ENCODE assay signal across 9 mouse cellular contexts in genomic region chr2:4232761-4233322, GRCm38 (mm10).
A peak's percentile ranks its signal among the peaks of the same experiment; 100 is the strongest.
DNase-seq lines count a peak whose midpoint lies in the region; ATAC-seq and TF ChIP-seq lines count a peak whose summit lies in the region.
"Had no signal": no experiment of that assay in that cellular context is flagged by ENCODE, and none has a peak within 500 bp of the region (broad histone marks: within the 10 kb centered on the region; RNA-seq: fewer than 3 reads in every experiment).

No protein-coding gene starts in this region.

- DNase-seq in kidney, adult 2 months = no peak
- peak; percentile 49 for DNase-seq in embryo, embryonic 10.5 days (ENCODE audit: low spot score)
- DNase-seq in hindbrain, embryonic 10.5 days (ENCODE audit: low spot score) = peak; percentile 25
- no peak for DNase-seq in yolk sac, embryonic 10.5 days (ENCODE audit: low spot score)
- no peak for DNase-seq in thymus, postnatal 14 days
- DNase-seq: thymus, postnatal 36 days had no signal

- no peaks in the 10 kb centered on the region for H3K9me3 ChIP-seq in kidney, embryonic 15.5 days (replicated peaks)
- H3K9me3 ChIP-seq in hindbrain, embryonic 10.5 days = no peaks in the 10 kb centered on the region
- no peaks in the 10 kb centered on the region for H3K9me3 ChIP-seq in midbrain, embryonic 15.5 days

- H3K4me1 ChIP-seq in kidney, embryonic 15.5 days = peaks cover 7% of the 10 kb centered on the region
- H3K4me1 ChIP-seq in kidney, adult 2 months (ENCODE audit: control insufficient read depth, insufficient read depth, low read length) = no peaks in the 10 kb centered on the region
- peaks cover 51% of the 10 kb centered on the region for H3K4me1 ChIP-seq in hindbrain, embryonic 10.5 days (replicated peaks)
- peaks cover 31% of the 10 kb centered on the region for H3K4me1 ChIP-seq in midbrain, embryonic 15.5 days

- no peak overlapping the region for H3K9ac ChIP-seq in kidney, embryonic 15.5 days
- H3K9ac ChIP-seq in midbrain, embryonic 15.5 days = 0 out of 2 replicates have a peak overlapping the region, but pooled peaks have one; percentile 2

- H3K4me3 ChIP-seq in kidney, embryonic 15.5 days (replicated peaks) = no peak overlapping the region
- H3K4me3 ChIP-seq in kidney, adult 2 months (ENCODE audit: insufficient read depth, low read depth, low read length) = no peak overlapping the region
- H3K4me3 ChIP-seq in hindbrain, embryonic 10.5 days = peak overlapping the region; percentile 11; the same call in 1 of the 2 replicates
- no peak overlapping the region for H3K4me3 ChIP-seq in midbrain, embryonic 15.5 days

- H3K27me3 ChIP-seq in kidney, embryonic 15.5 days = no peaks in the 10 kb centered on the region; the same call in 1 of the 2 replicates
- H3K27me3 ChIP-seq in kidney, adult 2 months (replicated peaks; ENCODE audit: control insufficient read depth, insufficient read depth, low read length) = no peaks in the 10 kb centered on the region
- H3K27me3 ChIP-seq in hindbrain, embryonic 10.5 days (ENCODE audit: insufficient read depth, poor library complexity, severe bottlenecking) = no peaks in the 10 kb centered on the region
- H3K27me3 ChIP-seq in midbrain, embryonic 15.5 days (replicated peaks) = no peaks in the 10 kb centered on the region

- TF ChIP-seq POLR2A in kidney, adult 2 months (IDR thresholded peaks at IDR 0.05; ENCODE audit: low read depth, low read length) = no peak

- H3K36me3 ChIP-seq in kidney, embryonic 15.5 days = no peaks in the 10 kb centered on the region
- no peaks in the 10 kb centered on the region for H3K36me3 ChIP-seq in kidney, adult 2 months (ENCODE audit: control insufficient read depth, insufficient read depth, low read length)
- no peaks in the 10 kb centered on the region for H3K36me3 ChIP-seq in hindbrain, embryonic 10.5 days
- no peaks in the 10 kb centered on the region for H3K36me3 ChIP-seq in midbrain, embryonic 15.5 days (replicated peaks)

- no peak overlapping the region for H3K27ac ChIP-seq in kidney, embryonic 15.5 days
- no peak overlapping the region for H3K27ac ChIP-seq in kidney, adult 2 months (ENCODE audit: insufficient read depth, low read depth, low read length)
- H3K27ac ChIP-seq in hindbrain, embryonic 10.5 days = peak overlapping the region; percentile 85
- peak overlapping the region; percentile 71 for H3K27ac ChIP-seq in midbrain, embryonic 15.5 days

- TF ChIP-seq CTCF in kidney, adult 2 months (conservative IDR thresholded peaks at IDR 0.05; ENCODE audit: insufficient read depth, insufficient read length, low read depth, low read length) = no peak

- WGBS in kidney, embryonic 15.5 days = 32% methylated on average over 10 of the region's 10 CpGs
- WGBS in kidney, adult 2 months = 27% methylated on average over 10 of the region's 10 CpGs
- 41% methylated on average over 10 of the region's 10 CpGs for WGBS in hindbrain, embryonic 10.5 days
- WGBS in midbrain, embryonic 15.5 days = 12% methylated on average over 10 of the region's 10 CpGs

- 0 out of 2 replicates have a peak, but pooled peaks have one; percentile 36 for ATAC-seq in kidney, embryonic 15.5 days (replicated peaks; ENCODE audit: low FRiP score)
- ATAC-seq in midbrain, embryonic 15.5 days (replicated peaks) = peak; percentile 35; the same call in 1 of the 2 replicates
- no peak for ATAC-seq in granulocyte monocyte progenitor cell, adult 5-6 weeks (replicated peaks; ENCODE audit: poor library complexity, severe bottlenecking)

- peak overlapping the region; percentile 20; the same call in 1 of the 2 replicates for H3K4me2 ChIP-seq in kidney, embryonic 15.5 days
- peak overlapping the region; percentile 38 for H3K4me2 ChIP-seq in midbrain, embryonic 15.5 days

Comparison
In these comparisons a context has a peak if more than half of its experiments do, and no peak if none do; other contexts are left out.
1. H3K27ac ChIP-seq: peak in hindbrain, embryonic 10.5 days (single experiment) and midbrain, embryonic 15.5 days (single experiment); none in kidney, embryonic 15.5 days (single experiment) and kidney, adult 2 months (single experiment).
2. DNase-seq: peak in embryo, embryonic 10.5 days (single experiment) and hindbrain, embryonic 10.5 days (single experiment); none in kidney, adult 2 months (single experiment), yolk sac, embryonic 10.5 days (single experiment) and thymus, postnatal 14 days (single experiment).